Mouse (Mus musculus) heart, embryonic 14.5 days (tissue): Measurements from ENCODE around the gene Col6a1. TPM values are rescaled to one million over a fixed set of nuclear protein-coding genes. Genes with fewer than 3 reads are reported as not detected.
"Not testable (repeated sequence)": the region's sequence is repeated elsewhere in the genome, so short reads cannot be mapped to it uniquely, and the experiment has no call there.

Source experiments
- ATAC-seq: fragments of 200-750 bp; cut with Nextera tagmentation; 2 replicates; pipeline ENCODE4 v1.8.0; 2017; ENCODE audit warnings: low read depth, moderate TSS enrichment; ENCODE audit not compliant: insufficient number of reproducible peaks, insufficient read depth, low FRiP score
- H3K27ac ChIP-seq, 2 experiments: fragments of 200-500 bp in 1 of 2; fragments of 300-500 bp in 1 of 2; sonication (generic) in 1 of 2; replicated peaks in 1 of 2; 2 replicates each; pipeline ENCODE4 v1.5.1; 2012 to 2014; ENCODE audit warnings: low read depth in 2 of 2, low read length in 2 of 2, control low read depth in 1 of 2, mild to moderate bottlenecking in 1 of 2, mixed read lengths in 1 of 2; ENCODE audit not compliant: control insufficient read depth in 1 of 2, insufficient read depth in 1 of 2
- H3K27me3 ChIP-seq: fragments of 300-500 bp; sonication (generic); 2 replicates; pipeline ENCODE4 v1.6.1; 2014; ENCODE audit warnings: mild to moderate bottlenecking, low read length, control low read depth; ENCODE audit not compliant: control insufficient read depth, insufficient read depth
- H3K36me3 ChIP-seq: fragments of 300-500 bp; sonication (generic); 2 replicates; pipeline ENCODE4 v1.6.1; 2014; ENCODE audit warnings: mild to moderate bottlenecking, control low read depth, low read length, mixed read lengths; ENCODE audit not compliant: control insufficient read depth, insufficient read depth
- H3K4me1 ChIP-seq, 2 experiments: fragments of 200-500 bp in 1 of 2; fragments of 300-500 bp in 1 of 2; sonication (generic) in 1 of 2; 2 replicates each; pipeline ENCODE4 v1.6.1; 2012 to 2014; ENCODE audit warnings: low read length in 2 of 2, control low read depth in 1 of 2, mixed read lengths in 1 of 2; ENCODE audit not compliant: control insufficient read depth in 2 of 2, insufficient read depth in 2 of 2
- H3K4me2 ChIP-seq: fragments of 300-500 bp; sonication (generic); 2 replicates; pipeline ENCODE4 v1.6.1; 2014; ENCODE audit warnings: mild to moderate bottlenecking, low read length
- H3K4me3 ChIP-seq, 2 experiments: fragments of 200-500 bp in 1 of 2; fragments of 300-500 bp in 1 of 2; sonication (generic) in 1 of 2; 2 replicates each; pipeline ENCODE4 v1.5.1; 2012 to 2014; ENCODE audit warnings: low read length in 2 of 2, mild to moderate bottlenecking in 2 of 2, control low read depth in 1 of 2, low read depth in 1 of 2, moderate library complexity in 1 of 2; ENCODE audit not compliant: control insufficient read depth in 1 of 2, insufficient read depth in 1 of 2
- H3K9ac ChIP-seq: fragments of 300-500 bp; sonication (generic); 2 replicates; pipeline ENCODE4 v1.6.1; 2014; ENCODE audit warnings: mild to moderate bottlenecking, low read length
- H3K9me3 ChIP-seq: fragments of 300-500 bp; sonication (generic); 2 replicates; pipeline ENCODE4 v1.6.1; 2016; ENCODE audit warnings: low read length, control low read depth; ENCODE audit not compliant: control insufficient read depth
- WGBS: fragments of 180-500 bp; shearing (Covaris S2); extraction: QIAGEN DNeasy Blood & Tissue Kit; methylation state at CpG from one replicate; pipeline ENCODE4 v1.1.7; 2014; 5-methylcytosine and 5-hydroxymethylcytosine counted together
- polyA plus RNA-seq: library from polyadenylated mRNA; unstranded; fragments of >200 nt; fragmentation: Nextera tagmentation; extraction: Ambion mirVana; gene quantifications from 2 replicates; pipeline ENCODE4 v1.2.1, GENCODE M21; 2014

Col6a1 gene
- polyA plus RNA-seq, 1 experiment from 2014 or later: 59.7 TPM

- H3K27ac ChIP-seq: no peak overlapping the region
- H3K4me3 ChIP-seq: no peak overlapping the region
- 77% methylated on average over 5 of the region's 5 CpGs for WGBS
- H3K9ac ChIP-seq: no peak overlapping the region
- no peaks in the 10 kb centered on the region for H3K36me3 ChIP-seq
- H3K9me3 ChIP-seq: no peaks in the 10 kb centered on the region
- H3K4me2 ChIP-seq: no peak overlapping the region
- ATAC-seq: no peak
- H3K4me1 ChIP-seq: no peaks in the 10 kb centered on the region
- H3K27me3 ChIP-seq: no peaks in the 10 kb centered on the region
Observed at GRCm38 (mm10) chr10:76759878-76760277, 33.9 kb upstream of the Col6a1 start.

GRCm38 (mm10) chr10:76753640-76754039, 27.7 kb upstream of the Col6a1 start:
- H3K4me3 ChIP-seq: no peak overlapping the region
- H3K4me1 ChIP-seq: no peaks in the 10 kb centered on the region
- H3K27ac ChIP-seq: no peak overlapping the region
- WGBS: 81% methylated on average over 3 of the region's 3 CpGs
- H3K27me3 ChIP-seq: no peaks in the 10 kb centered on the region
- no peaks in the 10 kb centered on the region for H3K36me3 ChIP-seq
- peaks cover 4% of the 10 kb centered on the region; the same call in 1 of the 2 replicates for H3K9me3 ChIP-seq
- no peak overlapping the region for H3K9ac ChIP-seq
- H3K4me2 ChIP-seq: no peak overlapping the region
- no peak for ATAC-seq

GRCm38 (mm10) chr10:76744267-76744666, 18.3 kb upstream of the Col6a1 start:
- H3K27ac ChIP-seq, H3K4me2 ChIP-seq, H3K9ac ChIP-seq, H3K36me3 ChIP-seq, ATAC-seq, H3K27me3 ChIP-seq, H3K4me3 ChIP-seq, H3K4me1 ChIP-seq: not testable (repeated sequence)
- WGBS: 42% methylated on average over 11 of the region's 11 CpGs
- peaks cover 10% of the 10 kb centered on the region for H3K9me3 ChIP-seq

- Histone ChIP-seq H3K4me1 (peaks cover 21 to 23% of the 10 kb centered on the region in 2 experiments), H3K9me3 (0 out of 2 replicates have a peak, but pooled peaks cover 2% of the 10 kb centered on the region), H3K27me3 (no peaks in the 10 kb centered on the region), H3K27ac (no peak overlapping the region), H3K4me2 (no peak overlapping the region), H3K9ac (no peak overlapping the region), H3K36me3 (no peaks in the 10 kb centered on the region), H3K4me3 (no peak overlapping the region)
- no peak for ATAC-seq
- 59% methylated on average over 8 of the region's 8 CpGs for WGBS
Observed at GRCm38 (mm10) chr10:76736764-76737163, 10.8 kb upstream of the Col6a1 start.

GRCm38 (mm10) chr10:76734979-76735378, 9.0 kb upstream of the Col6a1 start:
- no peaks in the 10 kb centered on the region for H3K9me3 ChIP-seq
- peaks cover 26 to 30% of the 10 kb centered on the region in 2 experiments for H3K4me1 ChIP-seq
- ATAC-seq: no peak
- no peaks in the 10 kb centered on the region for H3K36me3 ChIP-seq
- H3K4me3 ChIP-seq: no peak overlapping the region
- 0% methylated on average over 4 of the region's 4 CpGs for WGBS
- H3K27ac ChIP-seq: no peak overlapping the region
- no peaks in the 10 kb centered on the region for H3K27me3 ChIP-seq
- H3K9ac ChIP-seq: no peak overlapping the region
- H3K4me2 ChIP-seq: no peak overlapping the region

- Histone ChIP-seq H3K27me3 (no peaks in the 10 kb centered on the region), H3K36me3 (no peaks in the 10 kb centered on the region), H3K27ac (peak overlapping the region; percentile 80), H3K4me3 (peak overlapping the region in 1 of 2 experiments; percentile 2; a peak in 1 of 4 replicates), H3K4me1 (peaks cover 26 to 32% of the 10 kb centered on the region in 2 experiments), H3K4me2 (peak overlapping the region; percentile 55), H3K9me3 (no peaks in the 10 kb centered on the region), H3K9ac (peak overlapping the region; percentile 58)
- ATAC-seq: no peak
- 28% methylated on average over 3 of the region's 3 CpGs for WGBS
Observed at GRCm38 (mm10) chr10:76733677-76734068, 7.7 kb upstream of the Col6a1 start.

GRCm38 (mm10) chr10:76732881-76733676, 7.1 kb upstream of the Col6a1 start:
- WGBS: 7% methylated on average over 17 of the region's 17 CpGs
- ATAC-seq: peak; percentile 77
- Histone ChIP-seq H3K9me3 (no peaks in the 10 kb centered on the region), H3K27me3 (no peaks in the 10 kb centered on the region), H3K9ac (peak overlapping the region; percentile 58), H3K4me2 (peak overlapping the region; percentile 55), H3K36me3 (no peaks in the 10 kb centered on the region), H3K4me3 (peak overlapping the region; percentile 2 to 14; a peak in 1 of 4 replicates), H3K27ac (peak overlapping the region; percentile 80), H3K4me1 (peaks cover 29 to 34% of the 10 kb centered on the region in 2 experiments)
